Mouse (Mus musculus): Measurements from ENCODE around the gene Ncor2. TPM values are rescaled to one million over a fixed set of nuclear protein-coding genes. Genes with fewer than 3 reads are reported as not detected.

The Ncor2 gene
- polyA plus RNA-seq (2014; fragmentation: Illumina TruSeq; extraction: RNeasy Lipid Tissue Mini Kit (QIAGEN cat#74804); ENCODE audit: low read depth, low replicate concordance), result 1.0 TPM

DNA sequence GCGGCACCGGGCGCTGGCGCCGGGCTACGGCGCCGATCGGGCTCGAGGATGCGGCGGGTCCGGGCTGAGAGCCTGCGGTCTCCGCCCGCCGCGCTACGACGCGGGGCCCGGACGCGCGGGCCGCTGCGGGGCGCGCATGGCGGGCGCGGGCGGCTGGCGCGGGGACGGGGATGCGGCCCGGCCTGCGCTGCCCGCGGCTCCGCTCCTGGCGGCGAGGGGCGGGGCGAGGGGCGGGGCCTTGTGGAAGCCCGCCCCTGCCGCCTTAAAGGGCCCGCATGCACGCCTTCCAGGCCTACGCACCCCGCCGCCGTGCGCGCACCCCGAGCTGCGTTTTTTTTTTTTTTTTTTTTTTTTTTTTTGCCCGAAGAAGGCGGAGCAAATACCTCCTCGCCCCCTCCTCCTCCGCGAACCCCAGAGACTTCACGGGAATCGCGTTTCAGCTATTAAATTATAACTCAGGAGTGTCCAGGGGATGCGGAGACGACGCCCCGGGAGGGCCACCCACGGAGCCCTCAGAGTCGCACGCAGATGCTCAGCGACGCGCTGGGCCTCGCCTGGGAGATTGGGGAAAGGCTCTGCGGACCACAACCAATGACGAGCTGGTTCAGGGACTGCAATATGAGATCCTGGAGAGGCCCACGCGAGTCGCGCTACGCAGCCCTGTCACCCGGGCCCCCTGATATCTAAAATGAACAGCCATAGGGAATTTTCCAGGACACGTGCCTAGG lies at the start of gene Ncor2:
TSS of gene Ncor2 (minus strand) at position 213 of the 728 bp plus-strand sequence.

DNA sequence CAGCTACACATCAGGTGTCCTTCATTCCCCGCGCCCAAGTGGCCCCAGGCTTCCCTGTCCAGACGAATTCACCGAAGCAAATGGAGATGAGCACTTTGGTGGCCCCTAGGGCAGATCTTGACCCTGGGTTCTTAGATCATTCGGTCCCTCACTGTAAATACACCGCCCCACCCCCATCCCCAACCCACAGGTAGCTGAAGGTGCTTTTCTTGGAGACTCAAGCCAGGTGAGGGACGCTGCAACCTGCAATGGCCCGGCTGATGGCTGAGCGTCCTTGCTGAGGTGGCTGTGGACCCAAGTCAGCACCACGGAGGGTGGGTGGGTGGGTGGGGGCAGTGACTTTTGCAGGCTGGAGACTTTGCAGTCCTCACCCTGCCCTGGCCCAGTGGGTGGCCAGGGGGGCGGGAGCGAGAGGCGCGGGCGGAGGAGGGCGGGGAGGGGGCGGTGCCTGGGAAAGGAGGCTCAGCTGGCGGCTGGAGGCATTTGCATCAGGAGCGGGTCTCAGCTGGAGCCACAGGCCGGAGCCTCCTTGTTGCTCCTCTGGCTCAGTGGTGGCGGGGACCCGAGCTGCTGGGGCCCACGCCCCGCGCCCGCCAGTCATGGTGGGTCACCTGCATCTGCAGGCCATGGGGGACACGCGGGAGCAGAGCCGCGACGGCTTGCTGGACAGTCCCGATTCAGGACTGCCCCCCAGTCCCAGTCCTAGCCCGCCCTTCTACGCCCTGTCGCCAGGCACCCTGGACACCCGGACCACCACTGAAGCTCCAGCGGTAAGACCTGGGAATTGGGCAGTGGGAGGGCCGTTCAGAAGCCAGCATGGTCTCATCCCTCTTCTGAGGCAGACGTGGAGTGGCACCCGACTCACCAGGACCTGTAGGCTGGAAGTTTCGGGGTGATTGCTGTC lies 175.8 kb downstream of the Ncor2 start, which contains the start of gene Rflna:
TSS of gene Rflna (plus strand) at position 253 of the 904 bp plus-strand sequence.

Other genes with a start within 250 kb of the Ncor2 start
- gene Rflna, start 176.0 kb downstream of the Ncor2 start, polyA plus RNA-seq (2014; fragmentation: Illumina TruSeq; extraction: RNeasy Lipid Tissue Mini Kit (QIAGEN cat#74804); ENCODE audit: low read depth, low replicate concordance), result not detected
- 17.7 TPM for gene Scarb1, start 161.9 kb upstream of the Ncor2 start, polyA plus RNA-seq (2014; fragmentation: Illumina TruSeq; extraction: RNeasy Lipid Tissue Mini Kit (QIAGEN cat#74804); ENCODE audit: low read depth, low replicate concordance)
- gene Gm10382, start 210.1 kb upstream of the Ncor2 start, polyA plus RNA-seq (2014; fragmentation: Illumina TruSeq; extraction: RNeasy Lipid Tissue Mini Kit (QIAGEN cat#74804); ENCODE audit: low read depth, low replicate concordance), result 17.1 TPM
- gene Ubc, start 211.0 kb upstream of the Ncor2 start, polyA plus RNA-seq (2014; fragmentation: Illumina TruSeq; extraction: RNeasy Lipid Tissue Mini Kit (QIAGEN cat#74804); ENCODE audit: low read depth, low replicate concordance), result 102 TPM

Data from testis, adult 10 weeks (tissue).